Mouse (Mus musculus): ENCODE measurements around the gene 4930579F01Rik. TPM values are rescaled to one million over a fixed set of nuclear protein-coding genes. Genes with fewer than 3 reads are reported as not detected.

The 4930579F01Rik gene
- total RNA-seq (2021) = not detected
- long read RNA-seq, experiment 1 = 0 reads
- long read RNA-seq, experiment 2 = 0 reads

- DNase-seq = no peak
These were observed at the start of gene 4930579F01Rik for GRCm38 (mm10) chr3:138193683-138194302. Gene 4930579F01Rik, minus strand, starts transcription at chr3:138193825.

GRCm38 (mm10) chr3:138242933-138243332, 49.3 kb upstream of the 4930579F01Rik start:
- no peak for DNase-seq

DNA sequence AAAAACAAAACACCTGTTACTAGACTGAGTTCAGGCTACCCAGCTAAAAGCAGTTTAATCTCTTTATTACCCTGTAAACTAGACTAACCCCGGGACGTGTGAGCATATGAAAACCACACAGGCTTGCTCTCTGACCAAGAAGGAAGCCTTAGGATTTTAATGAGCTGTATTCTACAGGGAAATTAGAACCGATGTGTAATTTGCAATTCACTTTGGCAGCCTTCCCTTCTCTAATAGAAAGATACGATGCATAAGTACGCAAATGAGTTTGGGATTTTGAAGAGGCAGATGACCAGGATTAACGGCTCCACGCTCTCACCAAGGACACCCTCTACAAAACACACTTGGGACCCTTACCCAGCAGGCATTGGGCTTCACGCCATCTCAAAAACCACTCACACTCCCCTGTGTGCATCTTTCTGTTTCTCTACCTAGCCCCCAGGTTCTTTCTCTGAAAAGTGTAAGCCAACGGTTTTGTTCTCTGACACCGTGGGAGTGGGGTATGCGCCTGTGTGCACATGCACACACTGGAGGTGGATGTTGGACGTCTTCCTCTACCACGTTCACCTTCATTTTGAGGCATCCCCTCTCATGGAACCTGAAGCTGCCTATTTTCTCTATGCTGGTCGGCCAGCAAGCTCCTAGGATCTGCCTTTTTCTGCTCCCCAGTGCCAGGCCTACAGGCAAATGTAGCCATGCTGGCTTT, 48.5 kb upstream of the 4930579F01Rik start:
- DNase-seq = no peak

GRCm38 (mm10) chr3:138241371-138241770, 47.7 kb upstream of the 4930579F01Rik start:
- no peak for DNase-seq

DNA sequence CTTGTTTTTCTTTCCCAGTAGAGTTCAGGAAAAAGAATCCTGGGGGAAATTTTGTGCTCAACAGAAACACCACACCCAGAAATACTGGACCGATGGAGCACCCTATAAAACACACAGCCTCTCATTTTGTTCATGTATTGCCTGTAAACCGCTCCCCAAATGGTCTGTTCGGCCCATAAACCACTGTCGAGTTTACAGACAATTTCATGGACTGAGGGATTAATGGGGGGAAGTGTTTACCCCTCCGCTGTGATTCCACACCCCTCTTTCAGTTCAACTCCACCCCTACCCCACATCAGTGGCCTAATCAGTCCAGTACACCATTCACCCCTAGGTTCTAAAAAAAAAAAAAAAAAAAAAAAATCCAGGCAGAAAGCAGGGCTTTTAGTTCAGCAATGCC, 47.3 kb upstream of the 4930579F01Rik start:
- DNase-seq = no peak

- no peak for DNase-seq
These were observed 46.8 kb upstream of the 4930579F01Rik start for GRCm38 (mm10) chr3:138240411-138240810.

DNA sequence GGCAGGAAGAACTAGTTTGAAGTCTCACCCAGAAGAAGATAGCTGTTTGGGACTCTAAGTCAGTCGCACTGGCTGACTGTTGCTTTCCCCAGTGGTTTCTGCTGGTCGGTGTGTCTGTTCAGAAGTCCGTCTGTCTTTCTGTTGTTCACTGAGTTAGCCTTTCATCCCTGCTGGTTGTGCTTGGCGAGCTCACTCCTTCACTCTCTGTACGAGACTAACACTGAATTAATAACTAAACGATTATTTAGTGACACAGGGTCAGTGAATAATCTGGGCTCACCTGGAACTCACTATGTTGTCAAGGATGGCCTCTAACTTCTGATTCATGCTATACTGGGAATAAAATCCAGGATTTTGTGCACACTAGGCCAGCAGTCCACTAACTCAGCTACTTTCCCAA, 45.8 kb upstream of the 4930579F01Rik start:
- DNase-seq = no peak

DNA sequence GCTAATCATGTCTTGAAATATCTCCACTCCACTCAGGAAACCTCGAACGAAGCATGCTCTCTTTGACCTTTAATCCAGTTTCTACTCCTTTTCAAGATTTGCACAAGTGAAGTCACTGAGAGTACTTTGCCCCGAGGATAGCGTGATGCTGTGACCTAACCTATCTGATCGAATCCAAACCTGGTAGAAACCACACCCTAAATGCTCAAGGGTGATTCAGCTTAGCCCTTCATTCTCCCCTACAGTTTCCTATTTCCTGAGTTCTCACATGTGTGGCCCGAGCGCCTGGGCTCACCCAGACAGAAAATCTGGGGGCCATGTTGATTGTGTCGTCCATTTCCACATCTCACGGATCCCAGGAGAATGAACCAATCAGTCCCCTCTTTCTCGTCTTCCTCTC, 44.4 kb upstream of the 4930579F01Rik start:
- DNase-seq = no peak

DNA sequence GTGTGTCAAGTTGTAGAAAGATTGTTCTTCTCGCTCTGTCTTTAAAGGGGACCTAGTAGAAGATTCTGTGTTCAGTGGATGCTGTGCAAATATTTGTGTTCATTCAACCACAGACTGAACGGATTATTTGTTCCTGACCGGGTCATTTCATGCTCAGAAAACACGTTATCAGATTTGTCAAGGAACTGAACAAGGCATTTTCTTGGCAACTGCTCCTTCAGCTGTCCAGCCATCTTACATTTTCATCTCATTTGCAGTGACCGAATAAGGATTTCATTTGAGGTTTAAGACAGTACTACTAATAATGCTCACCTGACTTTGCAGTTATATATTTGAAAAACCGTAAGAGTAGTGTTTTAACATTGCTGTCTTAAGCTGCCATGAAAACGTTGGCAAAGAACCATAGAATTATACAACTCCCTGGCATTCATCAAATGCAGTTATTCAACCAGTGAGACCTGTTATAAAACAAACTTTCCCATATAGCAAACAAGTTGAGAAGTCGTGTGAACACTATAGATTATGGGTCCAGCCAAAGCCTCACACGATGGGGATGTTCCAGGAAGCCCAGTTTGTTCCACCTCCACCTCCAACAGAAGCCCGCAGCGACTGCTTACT, 43.0 kb upstream of the 4930579F01Rik start:
- no peak for DNase-seq

- no peak for DNase-seq
These were observed 37.9 kb upstream of the 4930579F01Rik start for GRCm38 (mm10) chr3:138231531-138231930.

DNA sequence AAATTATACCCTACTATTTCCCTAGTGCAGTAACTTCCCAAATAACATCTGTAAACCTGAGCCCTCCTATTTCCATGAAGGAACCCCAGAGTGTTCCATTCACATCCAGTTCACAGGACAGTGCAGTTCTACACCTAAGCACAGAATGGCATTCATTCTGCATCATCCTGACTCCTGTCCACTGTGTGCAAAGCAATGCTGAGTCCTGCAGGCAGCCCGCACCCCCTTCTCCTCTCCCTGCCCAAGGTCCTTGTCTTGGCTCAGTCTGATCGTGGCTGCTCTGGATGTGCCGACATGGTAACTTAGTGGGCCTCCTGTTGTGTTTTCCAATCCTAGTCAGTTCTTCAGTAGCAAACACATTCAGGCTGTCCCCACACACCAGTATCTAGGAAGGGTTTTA, 36.6 kb upstream of the 4930579F01Rik start:
- DNase-seq = no peak

- no peak for DNase-seq
These were observed 35.8 kb upstream of the 4930579F01Rik start for GRCm38 (mm10) chr3:138229448-138229847.

GRCm38 (mm10) chr3:138227782-138228181, 34.2 kb upstream of the 4930579F01Rik start:
- no peak for DNase-seq

DNA sequence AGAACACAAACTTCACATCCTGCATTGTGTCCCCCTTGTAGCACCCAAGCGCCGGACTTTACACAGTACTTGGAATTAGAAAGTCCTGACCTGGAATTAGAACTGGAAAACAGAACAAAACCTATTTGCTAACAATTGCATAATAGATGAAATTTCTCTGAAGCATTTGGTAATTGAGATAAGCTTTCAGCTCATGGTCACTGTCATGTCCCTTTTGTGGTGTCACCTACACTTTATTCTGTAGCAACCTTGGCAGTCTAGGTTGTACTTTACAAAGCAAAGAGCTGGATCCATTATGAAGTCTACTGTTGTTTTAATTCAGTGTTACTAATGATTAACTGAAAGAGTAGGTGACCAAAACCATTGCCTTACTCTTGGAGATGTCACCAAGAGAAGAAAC, 33.5 kb upstream of the 4930579F01Rik start:
- DNase-seq = no peak

DNA sequence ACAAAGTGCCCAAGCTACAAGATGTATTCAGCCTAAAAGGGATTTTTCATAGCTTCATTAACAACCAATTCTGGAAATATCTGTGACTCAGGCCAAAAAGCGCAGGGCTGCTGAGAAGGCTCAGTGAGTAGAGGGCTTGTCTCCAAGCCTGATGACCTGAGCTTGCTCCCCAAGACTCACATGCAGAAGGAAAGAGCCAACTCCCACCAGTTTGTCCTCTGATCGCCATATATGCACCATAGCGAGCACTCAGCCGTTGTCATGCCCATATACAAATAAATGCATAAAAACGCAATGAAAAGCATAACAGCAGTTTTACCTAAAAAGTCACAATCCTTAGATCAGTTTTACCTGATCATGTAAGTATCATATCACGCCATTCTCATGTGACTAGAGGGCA, 32.9 kb upstream of the 4930579F01Rik start:
- no peak for DNase-seq

GRCm38 (mm10) chr3:138225853-138226252, 32.2 kb upstream of the 4930579F01Rik start:
- DNase-seq = no peak

- DNase-seq = no peak
These were observed 31.7 kb upstream of the 4930579F01Rik start for GRCm38 (mm10) chr3:138225331-138225730.

GRCm38 (mm10) chr3:138224363-138224954, 30.8 kb upstream of the 4930579F01Rik start:
- DNase-seq = no peak

- DNase-seq = no peak
These were observed 29.3 kb upstream of the 4930579F01Rik start for GRCm38 (mm10) chr3:138222952-138223351.

- no peak for DNase-seq
These were observed 28.9 kb upstream of the 4930579F01Rik start for GRCm38 (mm10) chr3:138222511-138222910.

GRCm38 (mm10) chr3:138221116-138221515, 27.5 kb upstream of the 4930579F01Rik start:
- no peak for DNase-seq

GRCm38 (mm10) chr3:138217631-138218264, 24.1 kb upstream of the 4930579F01Rik start, which contains the start of gene Adh7:
Gene Adh7, plus strand, starts transcription at chr3:138217760.
- DNase-seq = no peak

Data from gastrocnemius, postnatal 25 days (tissue).